Mouse (Mus musculus) ES-E14 (cell line): Measurements from ENCODE around the gene Nectin4.

ENCODE experiments used
- CHD2 ChIP-seq: IDR thresholded peaks from 2 replicates; pipeline ENCODE4 v1.6.1; 2014; ENCODE audit warnings: mild to moderate bottlenecking, low read depth, low read length, inconsistent platforms
- HCFC1 ChIP-seq: IDR thresholded peaks from 2 replicates; pipeline ENCODE4 v1.6.1; 2012; ENCODE audit warnings: low read length, inconsistent platforms, borderline replicate concordance; ENCODE audit not compliant: insufficient read depth
- MAFK ChIP-seq: IDR thresholded peaks from 2 replicates; pipeline ENCODE4 v1.6.1; 2014; ENCODE audit warnings: mild to moderate bottlenecking, low read depth, low read length, inconsistent platforms; ENCODE audit not compliant: insufficient read depth

DNA sequence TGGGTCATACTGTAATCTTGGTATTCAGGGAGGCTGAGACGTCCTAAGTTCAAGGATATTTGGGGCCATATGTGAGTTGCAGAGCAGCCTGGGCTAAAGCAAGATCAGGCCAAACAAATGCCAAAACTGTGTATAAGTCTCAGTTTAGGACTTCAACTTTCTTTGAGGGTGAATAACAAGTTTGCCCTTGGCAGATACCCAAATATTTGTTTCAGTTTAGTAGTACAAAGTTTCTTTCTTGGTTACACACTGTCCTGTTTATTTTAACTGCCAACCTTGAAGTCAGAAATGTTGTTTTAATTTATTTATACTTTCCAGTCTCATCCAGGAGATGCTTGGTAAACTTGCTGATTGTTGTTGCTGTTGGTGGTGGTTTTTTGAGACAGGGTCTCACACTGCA, 66.1 kb downstream of the Nectin4 start:
- TF ChIP-seq HCFC1: no peak
- TF ChIP-seq MAFK: no peak
- TF ChIP-seq CHD2: no peak
